Mouse (Mus musculus) liver, postnatal 0 days (tissue): ENCODE results near the gene Asf1b. TPM values are rescaled to one million over a fixed set of nuclear protein-coding genes. Genes with fewer than 3 reads are reported as not detected.

Experiments used
- ATAC-seq: fragments of 200-750 bp; cut with Nextera tagmentation; 2 replicates; pipeline ENCODE4 v1.8.0; 2017; ENCODE audit warnings: mild to moderate bottlenecking, moderate library complexity
- DNase-seq: peaks from one replicate; pipeline ENCODE4 v3.0.0-alpha.2; 2016
- H3K27ac ChIP-seq: fragments of 300-500 bp; sonication (generic); 2 replicates; pipeline ENCODE4 v1.5.1; 2014; ENCODE audit warnings: antibody characterized with exemption, moderate library complexity, mild to moderate bottlenecking, low read depth
- H3K27me3 ChIP-seq: fragments of 300-500 bp; sonication (generic); 2 replicates; pipeline ENCODE4 v1.6.1; 2014; ENCODE audit warnings: low read length, control low read depth, mixed read lengths; ENCODE audit not compliant: insufficient read depth
- H3K36me3 ChIP-seq: fragments of 300-500 bp; sonication (generic); replicated peaks from 2 replicates; pipeline ENCODE4 v1.6.1; 2014; ENCODE audit warnings: mild to moderate bottlenecking, control low read depth, low read length, moderate library complexity, mixed read lengths; ENCODE audit not compliant: insufficient read depth
- H3K4me1 ChIP-seq: fragments of 300-500 bp; sonication (generic); 2 replicates; pipeline ENCODE4 v1.6.1; 2014; ENCODE audit warnings: antibody characterized with exemption, mild to moderate bottlenecking, control low read depth; ENCODE audit not compliant: insufficient read depth
- H3K4me2 ChIP-seq: fragments of 300-500 bp; sonication (generic); 2 replicates; pipeline ENCODE4 v1.6.1; 2014; ENCODE audit warnings: low read depth, mild to moderate bottlenecking, low read length, moderate library complexity, mixed read lengths
- H3K4me3 ChIP-seq: fragments of 300-500 bp; sonication (generic); 2 replicates; pipeline ENCODE4 v1.5.1; 2014; ENCODE audit warnings: low read depth, low read length
- H3K9ac ChIP-seq: fragments of 300-500 bp; sonication (generic); replicated peaks from 2 replicates; pipeline ENCODE4 v1.6.1; 2014; ENCODE audit warnings: mild to moderate bottlenecking, moderate library complexity
- H3K9me3 ChIP-seq: fragments of 300-500 bp; sonication (generic); 2 replicates; pipeline ENCODE4 v1.6.1; 2016; ENCODE audit warnings: mild to moderate bottlenecking, control low read depth, low read length, mixed read lengths
- CTCF ChIP-seq: sonication (generic); IDR thresholded peaks from 2 replicates; pipeline ENCODE4 v1.5.1; 2016; ENCODE audit warnings: antibody characterized with exemption, low read depth
- EP300 ChIP-seq: IDR thresholded peaks from 2 replicates; pipeline ENCODE4 v1.6.1; 2016; ENCODE audit warnings: antibody characterized with exemption, low read depth, mild to moderate bottlenecking
- WGBS: fragments of 180-500 bp; shearing (Covaris S2); extraction: QIAGEN DNeasy Blood & Tissue Kit; methylation state at CpG from one replicate; pipeline ENCODE4 v1.1.7; 2014; ENCODE audit not compliant: insufficient replicate concordance; 5-methylcytosine and 5-hydroxymethylcytosine counted together
- polyA plus RNA-seq: library from polyadenylated mRNA; unstranded; fragments of >200 nt; fragmentation: Nextera tagmentation; extraction: Ambion mirVana; gene quantifications from 2 replicates; pipeline ENCODE4 v1.2.1, GENCODE M21; 2015

Gene Asf1b
- polyA plus RNA-seq, 1 experiment from 2014 or later = 55.4 TPM

- no peak for TF ChIP-seq EP300
- TF ChIP-seq CTCF = no peak
Measured at GRCm38 (mm10) chr8:83916015-83916414, 39.3 kb upstream of the Asf1b start.

GRCm38 (mm10) chr8:83917566-83917965 lies 37.7 kb upstream of the Asf1b start:
- no peak overlapping the region for H3K27ac ChIP-seq
- ATAC-seq (no peak), DNase-seq (no peak)
- 66% methylated on average over 6 of the region's 6 CpGs for WGBS
- H3K27me3 ChIP-seq = no peaks in the 10 kb centered on the region
- no peak overlapping the region for H3K4me2 ChIP-seq
- H3K36me3 ChIP-seq = no peaks in the 10 kb centered on the region
- no peak overlapping the region for H3K9ac ChIP-seq
- H3K4me1 ChIP-seq = peaks cover 6% of the 10 kb centered on the region; the same call in 1 of the 2 replicates
- no peaks in the 10 kb centered on the region for H3K9me3 ChIP-seq
- no peak for TF ChIP-seq EP300
- no peak for TF ChIP-seq CTCF
- H3K4me3 ChIP-seq = no peak overlapping the region

More at GRCm38 (mm10) chr8:83916015-83916414, 39.3 kb upstream of the Asf1b start:
- no peaks in the 10 kb centered on the region for H3K9me3 ChIP-seq
- H3K27ac ChIP-seq = no peak overlapping the region
- ATAC-seq = no peak
- no peak overlapping the region for H3K4me3 ChIP-seq
- no peak overlapping the region for H3K4me2 ChIP-seq
- DNase-seq = no peak
- no peaks in the 10 kb centered on the region for H3K36me3 ChIP-seq
- WGBS = 57% methylated on average over 5 of the region's 5 CpGs
- peaks cover 6% of the 10 kb centered on the region; the same call in 1 of the 2 replicates for H3K4me1 ChIP-seq
- no peak overlapping the region for H3K9ac ChIP-seq
- no peaks in the 10 kb centered on the region for H3K27me3 ChIP-seq

DNA sequence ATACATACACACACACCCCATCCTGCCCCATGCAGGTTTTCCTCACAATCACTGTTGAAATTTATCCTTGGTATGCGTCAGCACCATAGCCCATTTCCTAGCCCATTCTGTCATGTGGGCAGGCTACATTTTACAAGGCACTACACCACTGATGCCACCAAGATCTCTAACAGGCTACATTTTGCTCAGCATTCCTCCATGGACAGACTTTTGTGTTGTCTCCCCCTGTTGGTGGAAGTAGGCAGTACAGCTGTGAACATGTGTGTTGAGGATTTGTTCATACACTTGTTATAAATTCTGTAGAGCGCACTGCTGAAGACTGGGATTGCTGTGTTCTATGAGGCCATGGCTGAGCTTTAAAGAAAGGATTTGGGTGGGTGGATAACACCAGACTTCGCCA lies 33.7 kb upstream of the Asf1b start:
- WGBS = 72% methylated on average over 3 of the region's 3 CpGs
- Histone ChIP-seq H3K9me3 (no peaks in the 10 kb centered on the region), H3K36me3 (no peaks in the 10 kb centered on the region), H3K4me2 (no peak overlapping the region), H3K27ac (no peak overlapping the region), H3K4me1 (no peaks in the 10 kb centered on the region), H3K4me3 (no peak overlapping the region), H3K9ac (no peak overlapping the region), H3K27me3 (no peaks in the 10 kb centered on the region)
- ATAC-seq (no peak), DNase-seq (peak; percentile 79)
- TF ChIP-seq EP300 (no peak), CTCF (peak; percentile 90)

DNA sequence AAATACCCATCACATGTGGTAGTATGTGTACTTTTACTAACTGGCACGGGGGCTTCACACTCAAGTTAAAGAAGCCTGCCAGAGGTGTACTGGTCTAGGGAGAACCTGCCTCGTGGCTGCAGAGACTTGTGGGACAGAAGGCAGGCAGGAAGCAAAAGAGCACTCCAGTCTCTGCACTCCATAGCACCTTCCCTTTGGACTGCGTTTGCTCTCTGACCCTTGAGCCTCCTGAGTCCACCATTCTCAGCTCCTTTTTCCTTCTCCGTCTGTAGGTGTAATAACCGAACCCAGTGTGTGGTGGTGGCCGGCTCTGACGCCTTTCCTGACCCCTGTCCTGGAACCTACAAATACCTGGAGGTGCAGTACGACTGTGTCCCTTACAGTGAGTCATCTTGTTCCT lies 32.6 kb upstream of the Asf1b start:
- no peak for DNase-seq
- TF ChIP-seq CTCF = no peak
- no peak for TF ChIP-seq EP300
- WGBS = 82% methylated on average over 8 of the region's 8 CpGs

DNA sequence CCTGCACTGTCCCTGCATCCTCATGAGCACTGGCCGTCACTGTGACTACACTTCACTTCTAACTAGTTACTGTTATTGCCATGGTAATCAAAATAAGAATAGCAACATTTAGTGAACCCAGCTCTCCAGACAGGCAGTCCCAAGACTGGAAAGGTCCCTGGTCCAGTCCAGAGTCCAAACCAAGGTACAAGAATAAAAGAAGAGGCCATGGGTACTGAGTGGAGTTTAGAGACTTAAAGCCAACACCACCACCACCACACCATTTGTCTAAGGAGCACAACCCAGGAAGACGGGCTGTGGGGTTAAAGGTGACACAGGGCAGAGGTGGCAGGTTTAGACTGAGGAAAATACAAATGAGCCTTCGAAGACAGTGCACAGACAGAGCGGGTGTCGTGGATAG lies 30.7 kb upstream of the Asf1b start:
- Histone ChIP-seq H3K27ac (no peak overlapping the region), H3K4me1 (no peaks in the 10 kb centered on the region), H3K4me2 (no peak overlapping the region), H3K27me3 (no peaks in the 10 kb centered on the region), H3K9ac (no peak overlapping the region), H3K36me3 (no peaks in the 10 kb centered on the region), H3K9me3 (no peaks in the 10 kb centered on the region), H3K4me3 (no peak overlapping the region)
- DNase-seq = no peak
- 80% methylated on average over 5 of the region's 5 CpGs for WGBS
- ATAC-seq = no peak
- TF ChIP-seq EP300 (no peak), CTCF (no peak)

More for the DNA sequence above, 32.6 kb upstream of the Asf1b start:
- no peak for ATAC-seq
- H3K4me1 ChIP-seq = no peaks in the 10 kb centered on the region
- H3K4me2 ChIP-seq = no peak overlapping the region
- no peak overlapping the region for H3K27ac ChIP-seq
- H3K9ac ChIP-seq = no peak overlapping the region
- no peaks in the 10 kb centered on the region for H3K36me3 ChIP-seq
- no peaks in the 10 kb centered on the region for H3K27me3 ChIP-seq
- no peak overlapping the region for H3K4me3 ChIP-seq
- H3K9me3 ChIP-seq = no peaks in the 10 kb centered on the region

DNA sequence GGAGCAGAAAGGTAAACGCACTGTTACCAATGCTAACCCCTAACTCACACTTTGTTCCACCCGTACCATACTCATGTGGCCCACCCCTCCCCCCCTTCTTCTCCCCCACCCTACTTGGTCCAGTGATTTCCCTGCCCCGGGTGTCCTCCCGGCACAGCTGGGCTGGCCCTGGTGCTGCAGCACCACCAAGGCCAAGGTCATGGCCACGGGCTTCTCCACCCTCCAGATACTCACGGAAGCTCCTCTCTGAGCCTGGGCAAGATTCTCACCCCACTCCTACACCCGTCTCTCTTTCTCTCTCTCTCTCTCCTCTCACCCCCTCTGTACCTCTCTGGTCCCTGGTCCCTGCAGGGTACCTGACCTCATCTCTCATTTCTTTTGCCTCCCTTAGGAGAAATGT lies 29.0 kb upstream of the Asf1b start:
- no peaks in the 10 kb centered on the region for H3K4me1 ChIP-seq
- H3K4me3 ChIP-seq = no peak overlapping the region
- ATAC-seq = no peak
- DNase-seq = no peak
- H3K9me3 ChIP-seq = no peaks in the 10 kb centered on the region
- no peak overlapping the region for H3K4me2 ChIP-seq
- no peaks in the 10 kb centered on the region for H3K36me3 ChIP-seq
- 71% methylated on average over 7 of the region's 7 CpGs for WGBS
- no peaks in the 10 kb centered on the region for H3K27me3 ChIP-seq
- TF ChIP-seq CTCF (no peak), EP300 (no peak)
- H3K9ac ChIP-seq = no peak overlapping the region
- no peak overlapping the region for H3K27ac ChIP-seq

- no peak overlapping the region for H3K9ac ChIP-seq
- no peak for ATAC-seq
- H3K9me3 ChIP-seq = no peaks in the 10 kb centered on the region
- H3K27ac ChIP-seq = no peak overlapping the region
- no peaks in the 10 kb centered on the region for H3K27me3 ChIP-seq
- no peak for TF ChIP-seq CTCF
- no peak for TF ChIP-seq EP300
- no peak overlapping the region for H3K4me2 ChIP-seq
- 80% methylated on average over 5 of the region's 5 CpGs for WGBS
- no peak for DNase-seq
- H3K4me3 ChIP-seq = no peak overlapping the region
- peaks cover 8% of the 10 kb centered on the region; the same call in 1 of the 2 replicates for H3K36me3 ChIP-seq
- no peaks in the 10 kb centered on the region for H3K4me1 ChIP-seq
Measured at GRCm38 (mm10) chr8:83934222-83934621, 21.1 kb upstream of the Asf1b start.
